Mouse (Mus musculus) hematopoietic multipotent progenitor cell, adult 10-12 weeks (in vitro differentiated cells): Measurements from ENCODE around the gene Cmtm7. TPM values are rescaled to one million over a fixed set of nuclear protein-coding genes. Genes with fewer than 3 reads are reported as not detected.

Experiments
- polyA plus RNA-seq: library from polyadenylated mRNA; stranded (reverse); fragments of >175 nt; gene quantifications from 2 replicates; pipeline ENCODE4 v1.2.3, GENCODE M21; 2012; ENCODE audit warnings: low replicate concordance

Cmtm7 gene
- 109 and 287 TPM in 2 replicates for polyA plus RNA-seq

DNA sequence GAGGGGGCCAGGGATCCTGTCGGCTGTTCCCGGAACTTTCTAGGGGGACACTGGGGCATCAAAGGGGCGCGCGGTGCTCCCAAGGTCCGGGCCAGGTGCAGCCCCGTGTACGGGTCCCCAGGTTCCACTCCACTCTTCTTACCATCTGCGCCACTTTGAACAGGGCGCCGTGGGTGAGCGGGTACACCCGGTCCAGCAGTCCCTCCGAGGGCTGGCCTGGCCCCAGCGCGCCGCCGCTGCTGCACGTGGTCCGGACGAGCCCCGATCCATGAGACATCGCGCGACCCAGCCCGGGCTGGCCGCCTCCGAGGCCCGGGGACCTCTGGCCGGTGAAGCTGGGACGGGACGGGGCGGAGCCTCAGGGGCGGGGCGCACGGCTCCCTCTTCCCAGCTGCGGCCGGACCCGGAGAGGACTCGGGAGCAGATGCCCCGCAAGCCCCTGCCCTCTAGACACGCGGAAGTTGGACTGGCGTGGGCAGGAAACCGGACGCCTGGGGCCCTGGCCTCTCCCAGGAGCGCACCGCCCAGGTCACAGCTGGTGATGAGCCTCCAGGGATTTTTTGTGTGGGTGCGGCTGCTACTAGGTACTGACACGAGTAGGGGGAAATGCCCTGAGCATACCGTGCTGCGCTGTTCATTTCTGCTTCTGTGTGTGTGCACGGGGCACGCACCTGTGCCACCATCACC, at the start of gene Cmtm7:
Gene Cmtm7 (minus strand): TSS at position 331 of the 687 bp plus-strand sequence.

DNA sequence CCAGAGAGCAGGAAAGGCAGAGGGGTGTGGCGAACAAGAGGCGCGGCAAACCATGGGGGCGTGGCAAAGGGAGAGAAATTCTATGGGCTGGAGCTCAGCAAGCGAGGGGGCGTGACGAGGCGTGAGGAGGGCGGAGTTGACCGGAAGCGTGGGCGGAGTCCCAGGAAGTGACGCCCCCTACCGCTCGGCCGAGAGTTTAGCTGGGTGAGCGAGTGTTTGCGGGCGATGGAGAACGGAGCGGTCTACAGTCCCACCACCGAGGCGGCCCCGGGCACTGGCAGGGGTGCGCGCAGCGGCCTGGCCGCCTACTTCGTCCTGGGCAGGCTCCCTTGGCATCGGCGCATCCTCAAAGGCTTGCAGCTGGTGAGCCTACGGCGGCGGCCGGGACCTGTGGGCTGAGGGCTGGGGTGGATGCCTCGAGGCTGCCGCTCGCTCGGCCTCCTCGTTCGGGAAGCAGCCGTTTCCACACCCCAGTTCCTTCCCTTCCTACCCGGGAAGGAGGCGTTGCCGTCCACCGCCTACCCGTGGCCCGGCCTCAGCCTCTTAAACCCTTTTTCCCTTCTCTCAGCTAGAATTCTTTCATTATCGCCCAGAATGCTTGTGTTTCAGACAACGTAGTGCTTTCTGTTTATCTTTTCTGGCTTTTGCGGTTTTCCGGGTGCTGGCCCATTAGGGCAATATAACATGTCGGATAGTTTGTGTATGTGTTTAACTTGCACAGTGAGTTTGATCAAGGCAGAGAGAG, 50.5 kb downstream of the Cmtm7 start, which contains the start of gene Cmtm6:
Gene Cmtm6 (plus strand): TSS at position 106 of the 745 bp plus-strand sequence.

Other genes with a start within 250 kb of the Cmtm7 start
- gene Trim71, start 217.5 kb downstream of the Cmtm7 start, polyA plus RNA-seq = 0.01 and 0.03 TPM in 2 replicates
- 16.3 and 27.6 TPM in 2 replicates for gene Cnot10, start 141.7 kb downstream of the Cmtm7 start, polyA plus RNA-seq
- 18.7 and 27.8 TPM in 2 replicates for gene Dync1li1, start 93.1 kb downstream of the Cmtm7 start, polyA plus RNA-seq
- gene Cmtm6, start 50.7 kb downstream of the Cmtm7 start, polyA plus RNA-seq = 24.5 and 25.0 TPM in 2 replicates
- gene Cmtm8, start 62.3 kb upstream of the Cmtm7 start, polyA plus RNA-seq = 5.9 and 8.4 TPM in 2 replicates
- gene Gpd1l, start 152.1 kb upstream of the Cmtm7 start, polyA plus RNA-seq = 23.0 and 36.9 TPM in 2 replicates
- 0.17 TPM in 1 of 2 replicates, not detected in the other for gene Osbpl10, start 196.7 kb upstream of the Cmtm7 start, polyA plus RNA-seq
- gene Rps27rt, start 200.9 kb upstream of the Cmtm7 start, polyA plus RNA-seq = 4.5 and 12.7 TPM in 2 replicates